Mouse (Mus musculus): ENCODE data around the gene Medag.

The Medag gene

GRCm38 (mm10) chr5:149429541-149429940 is 18.0 kb downstream of the Medag start:
- DNase-seq (ENCODE audit: low spot score): no peak

GRCm38 (mm10) chr5:149430943-149431342 is 19.4 kb downstream of the Medag start:
- no peak for DNase-seq (ENCODE audit: low spot score)

GRCm38 (mm10) chr5:149433618-149434017 is 22.1 kb downstream of the Medag start:
- no peak for DNase-seq (ENCODE audit: low spot score)

GRCm38 (mm10) chr5:149434141-149434690 is 22.7 kb downstream of the Medag start:
- DNase-seq (ENCODE audit: low spot score): no peak

GRCm38 (mm10) chr5:149436541-149436940 is 25.0 kb downstream of the Medag start:
- no peak for DNase-seq (ENCODE audit: low spot score)

GRCm38 (mm10) chr5:149437150-149437549 is 25.6 kb downstream of the Medag start:
- no peak for DNase-seq (ENCODE audit: low spot score)

GRCm38 (mm10) chr5:149439531-149440179 is 28.1 kb downstream of the Medag start, which contains the start of gene Tex26:
Gene Tex26 (plus strand): TSS chr5:149439660.
- DNase-seq (ENCODE audit: low spot score): peak; percentile 22

GRCm38 (mm10) chr5:149440180-149440573 is 28.6 kb downstream of the Medag start:
- peak; percentile 32 for DNase-seq (ENCODE audit: low spot score)

GRCm38 (mm10) chr5:149441646-149442276 is 30.2 kb downstream of the Medag start:
- DNase-seq (ENCODE audit: low spot score): no peak

- DNase-seq (ENCODE audit: low spot score): no peak
These were observed 30.7 kb downstream of the Medag start for GRCm38 (mm10) chr5:149442277-149442660.

GRCm38 (mm10) chr5:149444451-149444850 is 32.9 kb downstream of the Medag start:
- no peak for DNase-seq (ENCODE audit: low spot score)

GRCm38 (mm10) chr5:149446495-149446894 is 34.9 kb downstream of the Medag start:
- DNase-seq (ENCODE audit: low spot score): peak; percentile 66

GRCm38 (mm10) chr5:149447733-149448132 is 36.2 kb downstream of the Medag start:
- DNase-seq (ENCODE audit: low spot score): peak; percentile 16

- no peak for DNase-seq (ENCODE audit: low spot score)
These were observed 37.9 kb downstream of the Medag start for GRCm38 (mm10) chr5:149449406-149449805.

- no peak for DNase-seq (ENCODE audit: low spot score)
These were observed 39.7 kb downstream of the Medag start for GRCm38 (mm10) chr5:149451209-149451681.

GRCm38 (mm10) chr5:149454281-149454680 is 42.7 kb downstream of the Medag start:
- DNase-seq (ENCODE audit: low spot score): peak; percentile 68

- no peak for DNase-seq (ENCODE audit: low spot score)
These were observed 45.0 kb downstream of the Medag start for GRCm38 (mm10) chr5:149456544-149456943.

GRCm38 (mm10) chr5:149462071-149462470 is 50.5 kb downstream of the Medag start:
- DNase-seq (ENCODE audit: low spot score): no peak

GRCm38 (mm10) chr5:149465305-149465704 is 53.8 kb downstream of the Medag start:
- DNase-seq (ENCODE audit: low spot score): no peak

GRCm38 (mm10) chr5:149474142-149474541 is 62.6 kb downstream of the Medag start:
- no peak for DNase-seq (ENCODE audit: low spot score)

- no peak for DNase-seq (ENCODE audit: low spot score)
These were observed 63.3 kb downstream of the Medag start for GRCm38 (mm10) chr5:149474701-149475468.

All from T-cell, adult 2 months (primary cell).